Mouse (Mus musculus) gastrocnemius, adult 8-10 months (tissue): ENCODE data around the gene Dnajb14. TPM values are rescaled to one million over a fixed set of nuclear protein-coding genes. Genes with fewer than 3 reads are reported as not detected.
"Not testable (repeated sequence)": the region's sequence is repeated elsewhere in the genome, so short reads cannot be mapped to it uniquely, and the experiment has no call there.

Experiments used
- DNase-seq, 2 experiments: peaks; one replicate each; pipeline ENCODE4 v3.0.0; 2022; ENCODE audit warnings: low spot score in 2 of 2
- total RNA-seq, 4 experiments: library from RNA; stranded (reverse); gene quantifications; 2 replicates each; pipeline ENCODE4 v1.2.4; 2022

Dnajb14 gene
- total RNA-seq, 4 experiments from 2014 or later: 5.1 to 9.1 (median 7.7) TPM

DNA sequence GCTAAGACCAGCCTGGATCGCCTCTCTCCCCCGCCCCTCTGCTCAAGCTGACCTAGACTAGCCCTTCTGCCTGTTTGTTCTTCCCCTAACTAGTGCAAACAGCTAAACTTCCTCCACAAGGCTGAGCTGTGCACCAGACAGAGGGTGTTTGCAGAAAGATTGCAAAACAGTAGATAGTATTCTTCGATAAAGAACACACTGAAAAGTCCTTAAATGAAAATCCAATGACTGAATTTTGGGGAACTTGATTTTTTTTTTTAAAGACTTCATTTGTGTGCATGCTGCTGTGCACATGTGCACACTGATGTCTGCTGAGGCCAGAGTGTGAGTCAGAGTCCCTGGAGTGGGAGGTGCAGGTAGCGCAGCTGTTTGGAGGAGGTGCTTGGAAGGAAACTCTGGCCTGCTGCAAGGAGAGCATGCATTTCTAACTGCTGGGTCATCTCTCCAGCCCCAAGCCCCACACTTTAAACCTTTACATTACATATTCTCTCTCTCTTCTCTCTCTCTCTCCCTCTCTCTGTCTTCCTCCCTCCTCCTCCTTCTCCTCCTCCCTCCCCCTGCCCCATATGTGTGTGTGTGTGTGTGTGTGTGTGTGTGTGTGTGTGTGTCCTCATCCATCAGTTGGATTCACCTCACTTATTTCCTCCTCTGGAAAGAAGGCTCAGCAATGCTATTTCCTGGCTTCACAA lies 84.9 kb downstream of the Dnajb14 start:
- no peak for DNase-seq

DNA sequence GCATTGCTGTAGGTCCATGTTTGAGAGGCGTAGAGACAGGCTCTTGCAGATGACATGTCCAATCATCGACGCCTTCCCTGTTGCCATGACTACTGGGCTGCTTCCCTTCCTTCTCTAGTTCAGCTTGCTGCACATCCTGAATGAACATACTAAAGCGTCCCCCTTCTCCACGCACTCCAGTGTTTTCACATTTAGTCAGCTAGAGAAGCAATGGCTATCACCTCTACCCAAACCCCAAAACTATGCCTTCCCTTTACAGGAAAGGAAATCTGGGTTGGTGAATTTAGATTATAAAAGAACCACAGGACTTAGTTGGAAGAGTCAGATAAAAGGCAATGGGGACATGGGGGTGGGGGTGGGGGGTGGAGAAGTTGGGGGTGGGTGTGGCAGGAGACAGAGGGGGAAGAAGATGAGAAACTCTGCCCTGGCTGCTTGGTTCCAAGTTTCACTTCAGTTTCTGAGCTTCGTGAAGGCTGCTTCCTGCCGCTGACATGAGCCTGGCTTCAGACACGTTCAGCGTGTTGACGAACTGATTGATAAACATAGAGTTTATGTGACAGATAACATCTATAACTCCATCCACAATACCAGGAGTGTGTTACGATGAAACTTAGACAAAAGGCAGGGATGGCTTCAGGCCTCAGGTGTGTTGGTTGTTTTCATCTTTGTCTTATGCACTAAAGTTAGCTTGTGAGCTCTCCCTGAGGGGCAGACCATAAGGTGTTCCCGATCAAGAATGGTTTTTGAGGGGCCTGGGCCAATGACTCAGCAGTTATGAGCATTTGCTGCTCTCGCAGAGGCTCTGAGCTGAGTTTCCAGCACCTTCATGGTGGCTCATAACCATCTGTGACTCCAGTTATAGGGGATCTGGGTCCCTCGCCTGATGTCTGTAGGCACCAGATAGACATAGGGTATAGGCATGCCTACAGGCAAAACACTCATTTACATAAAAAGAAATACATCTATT lies 85.7 kb downstream of the Dnajb14 start:
- DNase-seq: no peak

DNA sequence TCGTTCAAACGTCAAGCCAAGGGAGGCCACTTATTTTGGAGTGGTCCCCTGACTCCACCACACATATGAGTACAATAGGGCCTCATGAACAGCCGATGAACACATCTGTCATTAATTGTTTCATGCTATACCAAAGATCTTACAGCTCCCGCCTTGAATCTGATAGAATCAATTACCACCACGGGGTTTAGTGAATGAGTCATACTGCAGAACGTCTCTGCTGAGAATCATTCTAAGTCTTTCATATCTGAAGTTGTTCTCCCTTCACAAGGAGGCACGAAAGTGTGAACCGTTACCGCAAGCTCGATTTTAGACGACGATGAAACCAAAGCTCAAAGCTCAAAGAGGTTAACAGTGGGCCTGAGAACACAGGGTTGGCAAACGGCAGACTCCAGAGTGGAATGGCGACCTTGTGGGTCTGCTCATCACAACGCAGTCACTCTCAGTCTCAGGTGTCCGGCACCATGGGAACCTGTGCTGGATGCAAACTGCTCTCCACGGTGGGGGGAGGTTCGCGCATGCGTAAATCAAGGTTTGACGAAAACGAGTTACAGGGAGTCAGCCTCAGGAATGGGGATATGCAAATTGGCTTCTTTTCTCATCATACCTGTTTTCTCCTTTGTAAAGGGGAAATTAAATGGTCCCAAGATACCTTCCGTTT lies 86.9 kb downstream of the Dnajb14 start:
- DNase-seq: no peak

GRCm38 (mm10) chr3:137955560-137956081 lies 88.1 kb downstream of the Dnajb14 start:
- DNase-seq: no peak

- no peak for DNase-seq
Measured at GRCm38 (mm10) chr3:137957864-137958263, 90.4 kb downstream of the Dnajb14 start.

DNA sequence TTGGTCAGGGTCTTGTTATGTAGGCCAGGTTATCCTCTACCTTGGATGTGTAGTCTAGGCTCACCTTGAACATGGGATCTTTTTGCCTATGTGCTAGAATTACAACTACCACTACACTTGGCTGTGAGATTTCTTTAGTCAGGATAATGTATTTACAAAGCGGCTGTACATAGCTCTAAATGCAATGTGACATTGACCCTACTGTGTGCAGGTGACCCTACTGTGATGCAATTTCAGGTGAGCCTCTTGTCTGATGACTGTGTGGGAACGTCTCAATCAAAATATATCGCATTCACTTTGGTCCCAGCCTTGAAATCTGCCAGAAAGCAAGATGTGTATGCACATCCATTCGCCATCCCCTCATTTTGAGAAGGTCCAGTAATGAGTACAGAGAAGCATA lies 90.9 kb downstream of the Dnajb14 start:
- DNase-seq: no peak

- no peak for DNase-seq
Measured at GRCm38 (mm10) chr3:137959456-137959855, 92.0 kb downstream of the Dnajb14 start.

- no peak for DNase-seq
Measured at GRCm38 (mm10) chr3:137961736-137962385, 94.4 kb downstream of the Dnajb14 start.

DNA sequence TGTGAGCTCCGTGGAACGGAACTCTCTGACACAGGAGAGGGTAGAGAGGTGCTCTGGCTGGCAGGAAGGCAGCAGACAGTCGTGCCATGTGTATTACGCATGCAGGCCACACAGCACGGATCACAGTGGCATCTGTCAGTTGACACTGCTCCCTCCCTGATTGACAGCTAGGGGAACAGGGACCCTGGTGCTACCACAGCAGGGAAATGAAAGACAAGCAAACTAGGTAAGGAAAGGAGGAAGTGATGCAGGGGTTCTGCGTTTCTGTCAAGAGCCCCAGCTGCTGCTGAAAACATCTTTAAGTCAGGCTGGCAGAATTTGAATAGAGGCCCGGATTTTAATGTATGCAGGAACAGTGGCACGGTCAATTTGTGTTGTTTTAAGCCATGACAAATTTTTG lies 96.0 kb downstream of the Dnajb14 start:
- DNase-seq: peak in 1 of 2 experiments; percentile 20

GRCm38 (mm10) chr3:137964014-137964413 lies 96.5 kb downstream of the Dnajb14 start:
- not testable (repeated sequence) for DNase-seq

Other genes starting within 250 kb of the Dnajb14 start
- gene Ddit4l, start 246.1 kb upstream of the Dnajb14 start, total RNA-seq: 100 to 1,000 TPM; 186 to 452 (median 250) TPM
- gene Gm21962, start 196.2 kb upstream of the Dnajb14 start, total RNA-seq: not detected
- 10 to 100 TPM; 70.3 to 85.0 (median 79.7) TPM for gene H2afz, start 3.2 kb upstream of the Dnajb14 start, total RNA-seq
- 10 to 100 TPM; 46.7 to 51.7 (median 50.5) TPM for gene Lamtor3, start 50.8 kb downstream of the Dnajb14 start, total RNA-seq
- gene Dapp1, start 113.9 kb downstream of the Dnajb14 start, total RNA-seq: 1 to 10 TPM; 1.2 to 2.4 (median 1.9) TPM
- gene 1110002E22Rik, start 197.4 kb downstream of the Dnajb14 start, total RNA-seq: 100 to 1,000 TPM in 1 of 4 experiments, 10 to 100 TPM in 3; 52.7 to 126 (median 95.8) TPM
- 1 to 10 TPM in 2 of 4 experiments, under 1 TPM in 2; 0.72 to 1.8 (median 1.2) TPM for gene Gm5105, start 199.7 kb downstream of the Dnajb14 start, total RNA-seq